Mouse (Mus musculus): ENCODE results near the gene Gabbr2.
A peak's percentile ranks its signal among the peaks of the same experiment; 100 is the strongest.

Gabbr2 gene

DNA sequence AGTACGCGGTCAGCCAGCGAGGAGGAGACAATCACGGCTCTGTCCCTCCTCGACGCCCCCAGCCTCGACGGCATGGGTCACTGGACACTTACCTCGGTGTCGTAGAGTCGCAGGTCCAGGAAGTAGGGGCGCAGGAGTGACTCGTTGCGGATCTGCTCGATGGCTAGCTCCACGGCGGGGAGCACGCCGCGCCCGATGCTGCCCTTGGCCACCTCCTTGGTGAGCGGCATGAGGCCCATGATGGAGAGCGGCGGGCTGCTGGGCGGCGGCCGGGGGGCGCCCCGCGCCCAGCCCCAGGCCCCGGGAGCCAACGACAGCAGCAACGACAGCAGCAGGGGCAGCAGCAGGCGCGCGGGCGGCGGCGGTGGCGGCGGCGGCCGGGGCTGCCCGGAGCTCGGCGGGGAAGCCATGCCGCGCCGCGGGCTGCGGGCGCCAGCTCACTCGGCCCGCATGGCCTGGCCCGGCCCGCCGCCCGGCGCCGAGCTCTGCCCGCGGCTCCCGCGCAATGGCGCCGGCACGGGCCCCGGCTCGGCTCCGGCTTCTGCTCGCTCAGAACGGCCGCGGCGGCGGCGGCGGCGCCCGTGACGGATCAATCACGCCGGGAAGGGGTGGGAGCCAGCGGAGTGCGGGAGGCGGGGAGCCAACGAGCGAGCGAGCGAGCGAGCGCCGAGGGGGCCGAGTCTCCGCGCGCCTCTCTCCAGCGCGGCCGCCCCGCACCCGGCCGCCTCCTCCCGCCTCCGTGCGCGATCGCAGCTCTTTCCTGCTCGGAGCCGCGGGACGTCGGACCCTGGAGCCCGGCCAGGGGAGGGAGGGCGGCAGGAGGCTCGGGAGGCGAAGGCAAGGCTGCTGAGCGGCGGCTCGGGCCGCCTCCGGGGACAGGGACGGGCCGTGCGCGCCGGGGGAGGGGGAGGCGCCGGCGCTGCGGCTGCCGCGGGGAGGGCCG is at the start of gene Gabbr2:
Gene Gabbr2, minus strand, starts transcription at position 858 of the 943 bp plus-strand sequence.
- DNase-seq, result no peak

DNA sequence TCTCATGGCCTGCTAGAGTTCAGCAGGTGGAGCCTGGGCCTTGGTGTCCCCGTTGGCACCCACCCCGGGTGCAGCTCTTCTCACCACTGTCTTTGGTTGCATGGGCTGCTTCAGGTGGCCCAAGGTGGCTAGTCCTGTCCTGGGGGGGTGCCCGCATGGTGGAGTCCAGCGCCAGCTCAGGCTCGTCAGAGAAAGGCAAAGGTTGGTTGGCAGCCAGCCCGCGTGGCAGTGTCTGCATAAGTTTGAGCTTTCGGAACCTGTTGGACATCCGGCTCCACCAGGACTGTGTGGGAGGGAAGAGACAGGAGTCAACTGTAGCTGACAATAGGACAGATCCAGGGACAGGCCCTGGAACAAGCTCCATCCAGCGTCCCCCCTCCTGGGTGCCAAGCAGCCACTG is 47.9 kb upstream of the Gabbr2 start:
- DNase-seq, result no peak

DNA sequence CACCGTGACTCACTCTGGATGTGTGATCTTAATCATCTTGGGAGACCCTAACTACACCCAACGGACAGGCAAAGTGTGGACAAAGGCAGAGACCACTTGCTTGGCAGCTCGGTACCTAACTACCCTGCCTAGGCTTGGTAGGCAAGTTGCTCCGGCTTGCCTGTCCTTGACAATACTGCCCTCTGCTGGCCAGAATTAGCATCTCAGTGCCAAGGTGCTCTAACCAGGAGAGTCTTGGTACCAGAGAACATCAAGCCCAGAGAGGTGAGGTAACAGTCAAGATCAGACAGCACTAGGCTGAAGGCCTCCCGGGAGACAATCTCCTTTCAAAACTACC is 45.6 kb upstream of the Gabbr2 start:
- peak; percentile 87 for DNase-seq

GRCm38 (mm10) chr4:47036486-47037320 is 45.0 kb upstream of the Gabbr2 start:
- DNase-seq, result no peak

- no peak for DNase-seq
These were observed 43.9 kb upstream of the Gabbr2 start for GRCm38 (mm10) chr4:47035536-47035935.

DNA sequence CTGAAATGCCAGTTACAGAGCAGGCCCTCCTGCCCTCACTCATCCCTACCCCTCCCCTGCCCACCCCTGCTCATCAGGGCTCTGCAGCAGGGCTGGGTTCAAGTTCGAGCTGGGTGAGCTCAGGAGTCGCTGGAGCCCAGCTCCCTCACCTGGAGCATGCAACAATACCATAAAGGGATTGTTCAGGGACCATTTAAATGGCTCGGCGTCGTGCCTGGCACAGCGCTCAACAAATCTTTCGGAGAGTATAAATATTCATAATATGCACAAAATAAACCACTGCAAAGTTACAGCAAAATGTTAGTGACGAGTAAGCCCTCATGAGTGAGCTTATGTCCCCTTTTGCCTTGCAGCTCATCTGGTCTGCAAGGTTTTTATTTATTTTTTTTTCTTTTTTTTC is 40.5 kb upstream of the Gabbr2 start:
- DNase-seq, result no peak

DNA sequence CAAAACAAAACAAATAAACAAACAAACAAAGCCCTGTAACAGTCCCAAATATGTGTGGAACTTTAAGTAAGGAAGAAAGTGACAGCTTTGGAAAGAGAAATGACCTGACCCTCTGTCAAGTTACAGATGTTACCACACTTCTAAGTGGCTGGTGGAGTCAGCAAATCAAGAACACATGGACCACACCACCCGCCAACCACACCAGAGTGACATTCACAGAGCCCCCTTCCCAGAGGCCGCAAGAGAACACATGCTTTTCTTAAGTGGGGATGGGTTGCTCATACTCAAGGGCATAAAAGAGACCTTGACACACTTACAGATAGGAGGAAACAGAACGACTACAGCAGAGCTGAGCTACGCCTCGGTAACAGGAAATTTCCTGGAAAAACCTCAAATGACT is 37.1 kb upstream of the Gabbr2 start:
- no peak for DNase-seq

DNA sequence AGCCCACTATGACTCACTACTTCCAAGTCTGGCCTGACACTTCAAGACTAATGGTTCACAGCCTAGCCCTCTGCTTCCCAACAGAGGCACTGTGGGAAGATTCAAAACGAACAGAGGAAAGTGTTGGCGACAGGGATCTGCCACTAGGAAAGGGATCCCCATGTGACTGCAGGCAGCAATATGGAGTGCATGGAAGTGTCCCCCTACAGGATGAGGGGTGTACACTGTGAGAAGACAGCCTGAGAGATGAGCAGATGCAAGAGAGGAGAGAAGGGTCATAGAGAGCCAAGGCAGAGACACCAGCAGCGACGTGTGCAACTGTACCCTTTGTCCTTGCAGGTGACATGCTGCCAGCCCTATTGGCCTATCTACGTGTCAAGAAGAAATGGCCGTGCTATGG is 32.3 kb upstream of the Gabbr2 start:
- DNase-seq, result no peak

DNA sequence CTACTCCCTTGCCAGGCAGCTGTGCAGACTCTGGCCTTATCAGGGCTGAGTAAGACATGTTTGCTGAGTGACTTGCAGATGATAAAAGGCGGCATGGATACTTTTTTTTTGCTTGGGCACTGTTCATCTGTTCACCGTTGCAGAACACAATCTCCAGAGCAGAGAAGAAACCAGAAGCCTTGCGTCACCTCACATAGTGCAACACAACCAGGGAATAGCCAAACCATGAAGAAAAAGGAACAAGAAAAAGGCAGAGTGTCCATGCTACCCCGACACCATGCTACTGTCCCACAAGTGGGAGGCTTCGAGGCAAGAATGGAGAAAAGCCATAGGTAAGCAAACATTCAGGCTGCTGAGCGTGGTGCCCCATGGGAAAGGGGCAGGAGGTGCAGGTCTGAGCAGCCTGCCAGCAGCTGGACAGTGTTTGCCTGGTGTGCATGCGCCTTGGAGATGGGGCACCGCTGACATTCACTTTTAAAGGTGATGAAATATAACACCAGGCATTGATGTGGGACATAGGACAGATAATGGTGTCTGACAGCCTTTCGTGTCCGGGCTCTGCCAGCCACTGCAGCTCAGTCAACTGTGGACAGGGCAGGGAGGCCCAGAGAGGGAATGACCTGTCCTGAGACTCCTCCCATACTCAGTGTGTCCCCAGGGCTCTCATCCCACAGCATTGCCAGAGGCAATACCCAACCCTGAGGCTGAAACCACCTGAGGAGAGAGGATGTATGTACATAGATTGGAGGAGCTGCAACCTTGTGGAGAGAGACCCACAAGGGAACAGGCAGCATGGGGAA is 31.3 kb upstream of the Gabbr2 start:
- DNase-seq, result no peak

- peak; percentile 80 for DNase-seq
These were observed 28.9 kb upstream of the Gabbr2 start for GRCm38 (mm10) chr4:47020563-47020962.

GRCm38 (mm10) chr4:47015156-47015555 is 23.5 kb upstream of the Gabbr2 start:
- peak; percentile 5 for DNase-seq

DNA sequence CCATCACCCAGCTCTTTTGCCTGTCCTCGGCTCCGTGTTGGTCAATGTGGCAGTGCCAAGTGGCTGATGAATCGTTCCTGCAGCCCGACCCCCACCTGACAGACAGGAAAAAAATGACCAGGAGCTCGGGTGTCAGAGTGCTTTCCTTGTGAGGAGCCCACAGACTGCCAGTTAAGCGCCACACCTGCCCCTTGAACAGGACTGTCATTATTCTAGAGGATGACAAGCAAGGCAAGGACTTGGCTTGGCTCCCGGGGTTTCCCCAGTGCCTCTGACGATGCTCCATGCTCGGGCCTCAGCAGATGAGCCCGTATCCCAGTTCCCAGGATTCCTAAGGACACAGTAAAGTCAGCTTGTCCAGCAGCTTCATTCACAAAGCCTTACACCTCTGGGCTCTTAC is 20.8 kb upstream of the Gabbr2 start:
- no peak for DNase-seq

DNA sequence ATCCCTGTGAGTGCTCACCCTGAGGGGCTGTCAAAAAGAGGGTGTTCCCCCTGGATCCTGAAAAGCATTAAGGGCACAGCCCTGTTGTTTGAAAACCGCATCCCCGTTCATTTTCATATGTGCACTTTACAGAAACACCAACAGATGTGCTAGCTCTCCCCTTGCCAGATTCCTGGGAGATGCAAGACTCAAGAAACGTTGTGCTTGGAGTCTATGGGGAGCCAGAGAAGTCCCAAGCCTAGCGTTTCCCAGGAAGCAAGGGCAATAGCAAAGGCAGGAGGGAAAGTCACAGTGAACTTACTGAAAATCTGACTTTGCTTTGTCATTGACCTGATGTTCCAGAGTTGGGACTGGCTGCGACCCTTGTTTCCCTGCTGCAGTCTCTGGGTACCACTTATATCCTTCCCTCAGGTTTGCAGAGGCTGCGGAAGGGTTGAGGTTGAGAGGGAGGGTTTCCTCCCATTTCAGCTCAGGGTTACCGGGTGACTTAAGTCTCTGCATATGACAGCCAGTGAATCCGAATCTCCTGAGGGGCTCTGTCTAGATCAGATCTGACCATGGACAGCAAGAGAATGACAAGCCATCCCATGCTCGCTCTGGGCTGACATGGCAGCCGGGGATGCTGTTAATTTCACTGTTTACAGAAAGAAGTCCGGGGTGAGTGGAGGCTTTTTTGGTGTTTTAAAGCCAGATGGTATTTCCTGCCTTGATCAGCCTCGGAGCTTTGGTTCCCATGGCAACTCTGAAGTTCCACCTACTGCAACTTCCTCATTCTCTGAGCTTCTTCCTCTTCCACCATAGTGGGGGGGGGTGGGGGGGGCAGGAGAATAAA is 18.9 kb upstream of the Gabbr2 start:
- DNase-seq, result peak; percentile 10

GRCm38 (mm10) chr4:47000626-47001395 is 9.1 kb upstream of the Gabbr2 start:
- no peak for DNase-seq

- DNase-seq, result no peak
These were observed 6.3 kb upstream of the Gabbr2 start for GRCm38 (mm10) chr4:46997969-46998368.

- peak; percentile 61 for DNase-seq
These were observed 1.3 kb upstream of the Gabbr2 start for GRCm38 (mm10) chr4:46992827-46993473.

DNA sequence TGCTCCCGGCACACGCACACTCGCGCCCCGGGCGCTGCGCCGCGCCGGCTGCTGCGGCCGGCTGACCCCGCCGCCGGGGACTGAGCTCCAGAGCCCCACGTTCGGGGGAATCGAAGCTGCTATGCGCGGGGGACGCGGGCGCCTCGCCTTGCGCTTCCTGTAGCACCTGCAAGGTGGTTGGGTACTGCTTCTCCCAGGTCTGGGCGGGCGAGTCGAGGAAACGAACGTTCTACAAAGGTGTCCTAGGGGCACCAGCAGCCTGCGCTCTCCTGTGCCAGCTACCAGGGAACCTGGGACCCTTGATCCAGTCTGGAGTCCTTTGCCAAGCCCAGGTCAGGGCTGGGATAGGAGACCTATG is 265 bp upstream of the Gabbr2 start:
- DNase-seq, result no peak

- DNase-seq, result no peak
These were observed 1.2 kb downstream of the Gabbr2 start for GRCm38 (mm10) chr4:46990281-46991015.

- peak; percentile 9 for DNase-seq
These were observed 1.8 kb downstream of the Gabbr2 start for GRCm38 (mm10) chr4:46989842-46990241.

DNA sequence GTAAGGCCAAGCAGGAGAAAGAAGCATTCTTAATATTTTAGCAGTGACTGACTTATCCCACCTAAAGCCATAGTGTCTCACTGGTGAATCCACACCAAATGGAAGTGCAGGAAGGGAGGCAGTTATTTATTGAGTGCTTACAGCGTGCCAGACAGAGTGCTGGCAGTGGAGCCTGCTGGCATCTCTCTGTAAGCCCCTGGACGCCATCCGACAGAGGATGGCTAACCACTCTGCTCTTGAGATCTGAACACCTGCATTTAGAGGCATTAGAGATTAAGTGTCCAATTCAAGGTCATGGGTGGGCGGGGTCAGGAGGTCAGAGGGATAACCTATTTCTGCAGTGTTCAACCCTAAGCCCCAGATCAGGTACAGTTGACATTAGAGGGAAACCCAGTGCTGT is 2.8 kb downstream of the Gabbr2 start:
- DNase-seq, result no peak
